Mouse (Mus musculus): ENCODE results near the gene Ptgis.
A peak's percentile ranks its signal among the peaks of the same experiment; 100 is the strongest.

DNA sequence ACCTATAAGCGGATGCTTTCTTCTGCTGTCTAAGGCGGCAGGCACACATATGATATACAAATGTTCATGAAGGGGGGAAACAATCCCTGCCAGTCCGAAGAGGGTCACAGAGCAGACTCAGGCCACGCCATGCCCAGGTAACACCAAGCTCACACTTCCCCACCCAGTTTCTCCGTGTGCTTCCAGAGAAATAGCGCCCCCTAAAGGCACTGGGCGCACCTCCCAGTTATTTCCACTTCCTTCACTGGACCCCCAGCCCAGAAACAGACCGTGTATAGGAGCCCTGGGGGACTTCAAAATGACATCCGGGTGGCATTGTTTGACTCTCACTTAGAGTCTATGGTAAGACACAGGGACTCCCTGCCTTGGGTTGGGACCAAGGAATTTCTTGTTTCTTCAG is 3.2 kb downstream of the Ptgis start:
- TF ChIP-seq CTCF (IDR thresholded peaks at IDR 0.05; ENCODE audit: control insufficient read depth, insufficient read depth, insufficient replicate concordance, low read depth, low read length): peak; percentile 49; the same call in 1 of the 2 replicates
- no peak for TF ChIP-seq POLR2A (IDR thresholded peaks at IDR 0.05; ENCODE audit: control insufficient read depth, low read depth, low read length)

Data from testis, adult 2 months (tissue).